Mouse (Mus musculus): ENCODE data around the gene Olfr558. TPM values are rescaled to one million over a fixed set of nuclear protein-coding genes. Genes with fewer than 3 reads are reported as not detected.

The Olfr558 gene
- polyA plus RNA-seq, 1 experiment from 2014 or later, result not detected

DNA sequence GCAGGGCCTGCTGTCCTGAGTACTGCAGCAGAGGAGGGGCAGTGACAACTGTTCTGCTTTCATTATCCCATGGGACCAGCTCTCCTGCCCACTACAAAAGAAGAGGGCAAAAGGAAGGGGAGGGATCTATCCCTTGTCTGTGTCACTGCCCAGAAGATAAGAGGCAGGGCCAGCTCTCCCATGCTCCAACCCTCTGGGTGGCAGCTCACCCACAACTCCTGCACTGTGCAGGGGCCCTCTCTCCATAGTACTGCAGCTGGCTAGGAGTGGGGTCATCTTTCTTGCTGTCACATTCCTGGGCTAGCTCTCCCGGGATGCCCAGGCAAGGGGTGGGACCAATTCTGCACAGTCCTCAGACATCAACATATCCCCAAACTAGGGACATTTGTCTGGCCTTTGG, 31.8 kb downstream of the Olfr558 start:
- Histone ChIP-seq H3K4me3 (replicated peaks) (no peak overlapping the region), H3K9me3 (replicated peaks) (no peaks in the 10 kb centered on the region), H3K36me3 (no peaks in the 10 kb centered on the region), H3K4me2 (no peak overlapping the region), H3K27ac (no peak overlapping the region), H3K9ac (no peak overlapping the region), H3K27me3 (no peaks in the 10 kb centered on the region), H3K4me1 (replicated peaks) (no peaks in the 10 kb centered on the region)
- ATAC-seq (ENCODE audit: low read depth) (no peak), DNase-seq (no peak)
- WGBS (ENCODE audit: insufficient replicate concordance), result 48% methylated on average over 1 of the region's 1 CpGs

- Histone ChIP-seq H3K4me1 (replicated peaks) (no peaks in the 10 kb centered on the region), H3K9me3 (replicated peaks) (no peaks in the 10 kb centered on the region)
These were observed 35.7 kb downstream of the Olfr558 start for GRCm38 (mm10) chr7:102737705-102738104.

GRCm38 (mm10) chr7:102752086-102752485, 50.1 kb downstream of the Olfr558 start:
- no peak overlapping the region for H3K4me2 ChIP-seq
- no peaks in the 10 kb centered on the region for H3K36me3 ChIP-seq
- no peaks in the 10 kb centered on the region for H3K27me3 ChIP-seq
- no peak overlapping the region for H3K4me3 ChIP-seq (replicated peaks)
- no peaks in the 10 kb centered on the region for H3K9me3 ChIP-seq (replicated peaks)
- no peak overlapping the region for H3K9ac ChIP-seq
- WGBS (ENCODE audit: insufficient replicate concordance), result 5% methylated on average over 1 of the region's 1 CpGs
- no peaks in the 10 kb centered on the region for H3K4me1 ChIP-seq (replicated peaks)
- H3K27ac ChIP-seq, result no peak overlapping the region
- DNase-seq, result no peak
- ATAC-seq (ENCODE audit: low read depth), result no peak

More at GRCm38 (mm10) chr7:102737705-102738104, 35.7 kb downstream of the Olfr558 start:
- no peak overlapping the region for H3K27ac ChIP-seq
- no peak overlapping the region for H3K4me2 ChIP-seq
- no peak overlapping the region for H3K9ac ChIP-seq
- 38% methylated on average over 2 of the region's 2 CpGs for WGBS (ENCODE audit: insufficient replicate concordance)
- H3K27me3 ChIP-seq, result no peaks in the 10 kb centered on the region
- no peak for DNase-seq
- no peak for ATAC-seq (ENCODE audit: low read depth)
- H3K4me3 ChIP-seq (replicated peaks), result no peak overlapping the region
- no peaks in the 10 kb centered on the region for H3K36me3 ChIP-seq

DNA sequence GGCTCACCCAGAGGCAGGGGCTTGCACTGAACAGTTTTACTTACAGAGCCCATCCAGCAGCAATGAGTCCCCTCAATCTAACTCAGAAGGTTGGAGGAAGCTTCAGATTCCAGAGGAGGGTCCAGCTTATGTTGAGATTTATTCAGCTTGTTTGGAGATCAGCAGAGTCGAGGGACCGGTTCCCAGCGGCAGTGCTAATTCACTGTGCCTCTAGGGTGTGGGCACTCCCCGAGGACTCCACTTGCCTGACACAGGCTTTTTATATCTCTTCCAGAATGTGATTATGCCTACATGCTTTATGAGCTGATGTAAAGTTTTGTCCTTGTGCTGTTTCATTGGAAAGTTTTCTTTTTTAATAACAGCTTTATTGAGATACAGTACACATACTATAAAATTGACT, 57.3 kb downstream of the Olfr558 start, which contains the start of the genes Olfr560 and Olfr78:
Gene Olfr560 (minus strand): TSS at position 101 of the 400 bp plus-strand sequence.
Gene Olfr78 (minus strand): TSS at position 206 of the 400 bp plus-strand sequence.
- Histone ChIP-seq H3K4me1 (replicated peaks) (no peaks in the 10 kb centered on the region), H3K36me3 (no peaks in the 10 kb centered on the region), H3K4me2 (no peak within 1 kb of the TSS), H3K9me3 (replicated peaks) (no peaks in the 10 kb centered on the region), H3K27ac (no peak within 1 kb of the TSS), H3K4me3 (replicated peaks) (no peak within 1 kb of the TSS), H3K9ac (no peak within 1 kb of the TSS), H3K27me3 (no peaks in the 10 kb centered on the region)
- DNase-seq (no peak), ATAC-seq (ENCODE audit: low read depth) (no peak)
- WGBS (ENCODE audit: insufficient replicate concordance), result 74% methylated on average over 4 of the region's 4 CpGs

Other genes starting within 250 kb of the Olfr558 start
- gene Olfr543, start 220.5 kb upstream of the Olfr558 start, polyA plus RNA-seq (2015; fragmentation: Nextera tagmentation; extraction: Ambion mirVana), result 0.38 and 0.40 TPM in 2 replicates
- gene Olfr544, start 213.9 kb upstream of the Olfr558 start, polyA plus RNA-seq (2015; fragmentation: Nextera tagmentation; extraction: Ambion mirVana), result 0.03 and 0.13 TPM in 2 replicates
- gene Olfr545, start 202.6 kb upstream of the Olfr558 start, polyA plus RNA-seq (2015; fragmentation: Nextera tagmentation; extraction: Ambion mirVana), result not detected in 2 replicates
- not detected in 2 replicates for gene Olfr547, start 167.5 kb upstream of the Olfr558 start, polyA plus RNA-seq (2015; fragmentation: Nextera tagmentation; extraction: Ambion mirVana)
- gene Olfr548-ps1, start 161.3 kb upstream of the Olfr558 start, polyA plus RNA-seq (2015; fragmentation: Nextera tagmentation; extraction: Ambion mirVana), result not detected in 2 replicates
- gene Olfr549, start 152.3 kb upstream of the Olfr558 start, polyA plus RNA-seq (2015; fragmentation: Nextera tagmentation; extraction: Ambion mirVana), result not detected in 2 replicates
- gene Trim21, start 136.7 kb upstream of the Olfr558 start, polyA plus RNA-seq (2015; fragmentation: Nextera tagmentation; extraction: Ambion mirVana), result 0.24 and 0.51 TPM in 2 replicates
- not detected in 2 replicates for gene Olfr550, start 130.8 kb upstream of the Olfr558 start, polyA plus RNA-seq (2015; fragmentation: Nextera tagmentation; extraction: Ambion mirVana)
- gene Olfr551, start 110.3 kb upstream of the Olfr558 start, polyA plus RNA-seq (2015; fragmentation: Nextera tagmentation; extraction: Ambion mirVana), result not detected in 2 replicates
- gene Olfr552, start 104.4 kb upstream of the Olfr558 start, polyA plus RNA-seq (2015; fragmentation: Nextera tagmentation; extraction: Ambion mirVana), result not detected in 2 replicates
- gene Olfr553, start 84.0 kb upstream of the Olfr558 start, polyA plus RNA-seq (2015; fragmentation: Nextera tagmentation; extraction: Ambion mirVana), result not detected in 2 replicates
- not detected in 2 replicates for gene Olfr554, start 63.8 kb upstream of the Olfr558 start, polyA plus RNA-seq (2015; fragmentation: Nextera tagmentation; extraction: Ambion mirVana)
- gene Olfr555, start 43.4 kb upstream of the Olfr558 start, polyA plus RNA-seq (2015; fragmentation: Nextera tagmentation; extraction: Ambion mirVana), result not detected in 2 replicates
- gene Olfr556, start 37.3 kb upstream of the Olfr558 start, polyA plus RNA-seq (2015; fragmentation: Nextera tagmentation; extraction: Ambion mirVana), result not detected in 2 replicates
- 1.6 and 1.7 TPM in 2 replicates for gene Trim68, start 14.9 kb upstream of the Olfr558 start, polyA plus RNA-seq (2015; fragmentation: Nextera tagmentation; extraction: Ambion mirVana)
- gene Olfr557, start 6.3 kb upstream of the Olfr558 start, polyA plus RNA-seq (2015; fragmentation: Nextera tagmentation; extraction: Ambion mirVana), result not detected in 2 replicates
- gene Olfr33, start 16.9 kb downstream of the Olfr558 start, polyA plus RNA-seq (2015; fragmentation: Nextera tagmentation; extraction: Ambion mirVana), result not detected in 2 replicates
- not detected in 2 replicates for gene Olfr559, start 25.3 kb downstream of the Olfr558 start, polyA plus RNA-seq (2015; fragmentation: Nextera tagmentation; extraction: Ambion mirVana)
- gene Olfr560, start 57.2 kb downstream of the Olfr558 start, polyA plus RNA-seq (2015; fragmentation: Nextera tagmentation; extraction: Ambion mirVana), result not detected in 2 replicates
- not detected in 2 replicates for gene Olfr78, start 57.3 kb downstream of the Olfr558 start, polyA plus RNA-seq (2015; fragmentation: Nextera tagmentation; extraction: Ambion mirVana)
- gene Olfr561, start 69.0 kb downstream of the Olfr558 start, polyA plus RNA-seq (2015; fragmentation: Nextera tagmentation; extraction: Ambion mirVana), result not detected in 2 replicates
- gene Olfr564, start 101.3 kb downstream of the Olfr558 start, polyA plus RNA-seq (2015; fragmentation: Nextera tagmentation; extraction: Ambion mirVana), result not detected in 2 replicates
- not detected in 2 replicates for gene Olfr566, start 156.6 kb downstream of the Olfr558 start, polyA plus RNA-seq (2015; fragmentation: Nextera tagmentation; extraction: Ambion mirVana)
- gene Olfr568, start 174.9 kb downstream of the Olfr558 start, polyA plus RNA-seq (2015; fragmentation: Nextera tagmentation; extraction: Ambion mirVana), result not detected in 2 replicates
- not detected in 2 replicates for gene Olfr569, start 188.7 kb downstream of the Olfr558 start, polyA plus RNA-seq (2015; fragmentation: Nextera tagmentation; extraction: Ambion mirVana)
- not detected in 2 replicates for gene Olfr570, start 192.4 kb downstream of the Olfr558 start, polyA plus RNA-seq (2015; fragmentation: Nextera tagmentation; extraction: Ambion mirVana)
- gene Olfr571, start 215.3 kb downstream of the Olfr558 start, polyA plus RNA-seq (2015; fragmentation: Nextera tagmentation; extraction: Ambion mirVana), result not detected in 2 replicates
- not detected in 2 replicates for gene Olfr572, start 222.2 kb downstream of the Olfr558 start, polyA plus RNA-seq (2015; fragmentation: Nextera tagmentation; extraction: Ambion mirVana)
- gene Olfr573-ps1, start 240.4 kb downstream of the Olfr558 start, polyA plus RNA-seq (2015; fragmentation: Nextera tagmentation; extraction: Ambion mirVana), result not detected in 2 replicates
- gene Olfr574, start 246.3 kb downstream of the Olfr558 start, polyA plus RNA-seq (2015; fragmentation: Nextera tagmentation; extraction: Ambion mirVana), result not detected in 2 replicates

All from liver, embryonic 13.5 days (tissue).